Mouse (Mus musculus): Measurements from ENCODE around the gene Lsm4.

DNA sequence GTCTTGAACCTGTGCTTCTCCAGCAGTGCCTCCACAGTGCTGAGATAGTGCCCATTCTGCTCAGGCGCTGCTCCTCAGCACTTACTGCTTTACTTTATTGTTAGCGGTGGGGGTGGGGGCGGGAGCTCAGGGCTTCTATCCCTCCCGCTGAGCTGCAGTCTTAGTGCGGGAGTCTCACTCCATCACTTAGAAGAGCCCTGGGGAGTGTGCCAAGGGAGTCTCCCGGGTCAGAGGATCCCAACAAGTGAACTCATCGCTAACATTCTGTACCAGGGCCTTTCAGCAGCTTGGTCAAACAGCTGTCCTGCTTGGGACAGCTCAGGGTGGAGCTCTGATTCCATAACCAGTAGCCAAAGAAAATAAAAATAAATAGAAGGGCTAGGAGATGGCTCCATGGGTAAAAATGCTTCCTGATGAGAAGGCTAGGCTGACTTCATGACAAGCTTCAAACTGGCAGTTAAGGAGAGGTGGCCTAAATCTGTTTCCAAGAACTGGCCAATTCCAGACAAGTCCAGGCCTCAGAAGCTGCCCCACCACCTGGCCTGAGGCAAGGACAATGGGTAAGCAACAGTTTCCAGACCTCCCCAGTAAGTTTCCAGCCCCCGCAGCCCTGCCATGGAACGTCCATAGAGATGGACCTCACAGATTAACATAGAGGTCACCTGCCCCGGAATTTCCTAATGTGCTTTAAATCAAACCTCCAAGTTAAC lies 1.3 kb upstream of the Lsm4 start:
- no peak for TF ChIP-seq CTCF (IDR thresholded peaks at IDR 0.05; ENCODE audit: low read depth)
- TF ChIP-seq EP300 (IDR thresholded peaks at IDR 0.05; ENCODE audit: low read depth): no peak
